Mouse (Mus musculus): ENCODE results near the gene Terf2.

DNA sequence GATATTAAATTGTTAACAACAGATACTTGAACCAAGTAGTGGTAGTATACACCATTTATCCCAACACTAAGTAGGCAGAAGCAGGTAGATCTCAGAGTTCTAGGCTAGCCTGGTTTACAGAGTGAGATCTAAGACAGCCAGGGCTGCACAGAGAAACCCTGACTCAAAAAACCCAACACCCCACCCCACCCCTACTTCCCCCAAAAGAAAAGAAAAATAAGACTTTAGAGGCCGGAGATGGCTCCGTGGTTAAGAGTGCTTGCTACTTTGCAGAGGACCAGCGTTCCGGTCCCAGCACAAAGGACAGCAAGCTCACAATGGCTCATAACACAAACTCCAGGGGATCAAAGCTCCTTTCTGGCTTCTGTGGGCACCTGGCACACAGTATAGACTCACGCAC is 10.3 kb downstream of the Terf2 start:
- TF ChIP-seq GATA1 (IDR thresholded peaks at IDR 0.05; ENCODE audit: borderline replicate concordance, low read length) (no peak), CTCF (IDR thresholded peaks at IDR 0.05; ENCODE audit: low read depth, low read length) (no peak), TAL1 (conservative IDR thresholded peaks at IDR 0.05; ENCODE audit: low read depth, low read length) (no peak)

Measured in G1E (cell line).